Mouse (Mus musculus) C2C12 (cell line): ENCODE measurements around the gene Krt82. TPM values are rescaled to one million over a fixed set of nuclear protein-coding genes. Genes with fewer than 3 reads are reported as not detected.

Source experiments
- H3K27me3 ChIP-seq: one replicate; pipeline ENCODE4 v1.6.1; 2011; ENCODE audit not compliant: control insufficient read depth, insufficient read depth, insufficient read length
- H3K36me3 ChIP-seq: one replicate; pipeline ENCODE4 v1.6.1; 2011; ENCODE audit not compliant: control insufficient read depth, insufficient read depth
- H3K4me3 ChIP-seq: one replicate; pipeline ENCODE4 v1.5.1; 2011; ENCODE audit warnings: mild to moderate bottlenecking, control low read depth; ENCODE audit not compliant: poor library complexity, insufficient read depth, severe bottlenecking
- H3K79me2 ChIP-seq: one replicate; pipeline ENCODE4 v1.6.1; 2011; ENCODE audit not compliant: control insufficient read depth, insufficient read depth
- H3K79me3 ChIP-seq: one replicate; pipeline ENCODE4 v1.6.1; 2011; ENCODE audit warnings: low read depth, control low read depth
- H3ac ChIP-seq: one replicate; pipeline ENCODE3; 2011; ENCODE audit warnings: low read depth; ENCODE audit not compliant: control insufficient read depth, insufficient read length
- CEBPB ChIP-seq: IDR thresholded peaks from one replicate; pipeline ENCODE4 v1.6.1; 2011; ENCODE audit warnings: low read depth, mild to moderate bottlenecking, control low read depth, moderate library complexity
- CTCF ChIP-seq: IDR thresholded peaks from one replicate; pipeline ENCODE4 v1.5.1; 2011; ENCODE audit not compliant: control insufficient read depth, insufficient read depth, insufficient read length
- FOSL1 ChIP-seq: IDR thresholded peaks from one replicate; pipeline ENCODE4 v1.8.0; 2011; ENCODE audit warnings: mild to moderate bottlenecking, low read length; ENCODE audit not compliant: poor library complexity, insufficient read depth, severe bottlenecking
- MAX ChIP-seq: IDR thresholded peaks from one replicate; pipeline ENCODE4 v1.6.1; 2011; ENCODE audit warnings: mild to moderate bottlenecking, control low read depth
- MYOD1 ChIP-seq: IDR thresholded peaks from one replicate; pipeline ENCODE4 v1.6.1; 2011; ENCODE audit warnings: low read depth; ENCODE audit not compliant: control insufficient read depth, insufficient read length
- MYOG ChIP-seq: IDR thresholded peaks from one replicate; pipeline ENCODE4 v1.6.1; 2011; ENCODE audit not compliant: control insufficient read depth, insufficient read length; ENCODE audit errors: extremely low read depth
- USF1 ChIP-seq: IDR thresholded peaks from one replicate; pipeline ENCODE4 v1.6.1; 2011; ENCODE audit warnings: low read depth, mild to moderate bottlenecking, control low read depth, moderate library complexity
- polyA plus RNA-seq: library from polyadenylated mRNA; unstranded; fragments of >200 nt; fragmentation: generic; extraction: Trizol; gene quantifications from one replicate; pipeline ENCODE4 v1.2.1, GENCODE M21; 2012; ENCODE audit warnings: missing spikeins

Krt82 gene
- polyA plus RNA-seq, 1 experiment, result not detected

- no peak overlapping the region for H3K4me3 ChIP-seq
- TF ChIP-seq FOSL1 (no peak), USF1 (no peak), MAX (no peak), MYOG (no peak), MYOD1 (no peak), CEBPB (no peak), CTCF (no peak)
- no peaks in the 10 kb centered on the region for H3K79me2 ChIP-seq
- peaks cover 84% of the 10 kb centered on the region for H3K27me3 ChIP-seq
- no peaks in the 10 kb centered on the region for H3K36me3 ChIP-seq
- no peak overlapping the region for H3ac ChIP-seq
- no peaks in the 10 kb centered on the region for H3K79me3 ChIP-seq
Observed at GRCm38 (mm10) chr15:101552188-101552587, 1.7 kb upstream of the Krt82 start.

- TF ChIP-seq MYOD1 (no peak), MAX (no peak), USF1 (no peak), CTCF (no peak), MYOG (no peak), FOSL1 (no peak), CEBPB (no peak)
- Histone ChIP-seq H3K27me3 (peaks cover 43% of the 10 kb centered on the region), H3K79me3 (no peaks in the 10 kb centered on the region), H3K79me2 (no peaks in the 10 kb centered on the region), H3K4me3 (no peak overlapping the region), H3K36me3 (no peaks in the 10 kb centered on the region), H3ac (no peak overlapping the region)
Observed at GRCm38 (mm10) chr15:101544478-101544877, 6.0 kb downstream of the Krt82 start.

GRCm38 (mm10) chr15:101542543-101542942 is 7.9 kb downstream of the Krt82 start:
- Histone ChIP-seq H3K79me3 (no peaks in the 10 kb centered on the region), H3ac (no peak overlapping the region), H3K27me3 (peaks cover 26% of the 10 kb centered on the region), H3K36me3 (no peaks in the 10 kb centered on the region), H3K79me2 (no peaks in the 10 kb centered on the region), H3K4me3 (no peak overlapping the region)
- TF ChIP-seq CEBPB, result no peak
- TF ChIP-seq MAX, result no peak

- no peak for TF ChIP-seq USF1
- TF ChIP-seq MYOG, result no peak
- TF ChIP-seq MAX, result no peak
- no peak for TF ChIP-seq MYOD1
- TF ChIP-seq CTCF, result no peak
- TF ChIP-seq FOSL1, result no peak
- no peaks in the 10 kb centered on the region for H3K79me2 ChIP-seq
Observed at GRCm38 (mm10) chr15:101538580-101538900, 11.9 kb downstream of the Krt82 start.

GRCm38 (mm10) chr15:101537864-101538579 is 12.4 kb downstream of the Krt82 start:
- H3K79me2 ChIP-seq, result no peaks in the 10 kb centered on the region
- peaks cover 29% of the 10 kb centered on the region for H3K27me3 ChIP-seq
- no peaks in the 10 kb centered on the region for H3K36me3 ChIP-seq
- no peak overlapping the region for H3K4me3 ChIP-seq
- TF ChIP-seq USF1, result no peak
- no peak for TF ChIP-seq MYOD1
- TF ChIP-seq FOSL1, result no peak
- no peak for TF ChIP-seq MAX
- no peak for TF ChIP-seq CTCF
- no peak for TF ChIP-seq MYOG
- TF ChIP-seq CEBPB, result no peak
- no peak overlapping the region for H3ac ChIP-seq
- no peaks in the 10 kb centered on the region for H3K79me3 ChIP-seq

More at GRCm38 (mm10) chr15:101538580-101538900, 11.9 kb downstream of the Krt82 start:
- no peak overlapping the region for H3K4me3 ChIP-seq
- peaks cover 24% of the 10 kb centered on the region for H3K27me3 ChIP-seq
- no peaks in the 10 kb centered on the region for H3K36me3 ChIP-seq
- H3K79me3 ChIP-seq, result no peaks in the 10 kb centered on the region
- H3ac ChIP-seq, result no peak overlapping the region

- H3K79me2 ChIP-seq, result no peaks in the 10 kb centered on the region
- TF ChIP-seq CEBPB (no peak), MYOG (no peak), USF1 (no peak), MAX (no peak), MYOD1 (no peak), FOSL1 (no peak), CTCF (no peak)
- no peak overlapping the region for H3K4me3 ChIP-seq
- H3K79me3 ChIP-seq, result no peaks in the 10 kb centered on the region
- no peaks in the 10 kb centered on the region for H3K36me3 ChIP-seq
- H3K27me3 ChIP-seq, result peaks cover 40% of the 10 kb centered on the region
- H3ac ChIP-seq, result no peak overlapping the region
Observed at GRCm38 (mm10) chr15:101536054-101536850, 14.2 kb downstream of the Krt82 start.
